37 mouse cellular contexts compared by ENCODE assay signal in genomic region chr3:16047288-16047687, GRCm38 (mm10). TPM values are rescaled to one million over a fixed set of nuclear protein-coding genes. Genes with fewer than 3 reads are reported as not detected.
A peak's percentile ranks its signal among the peaks of the same experiment; 100 is the strongest.
DNase-seq lines count a peak whose midpoint lies in the region; ATAC-seq and TF ChIP-seq lines count a peak whose summit lies in the region.
"Had no signal": no experiment of that assay in that cellular context is flagged by ENCODE, and none has a peak within 500 bp of the region (broad histone marks: within the 10 kb centered on the region; RNA-seq: fewer than 3 reads in every experiment).

No protein-coding gene starts in this region.

- H3K9me3 ChIP-seq in intestine, postnatal 0 days (ENCODE audit: control insufficient read depth), result no peaks in the 10 kb centered on the region
- H3K9me3 ChIP-seq in intestine, embryonic 15.5 days, result no peaks in the 10 kb centered on the region
- no peaks in the 10 kb centered on the region for H3K9me3 ChIP-seq in midbrain, postnatal 0 days (ENCODE audit: low read length)
- H3K9me3 ChIP-seq in midbrain, embryonic 13.5 days, result 0 out of 2 replicates have a peak, but pooled peaks cover 3% of the 10 kb centered on the region
- no peaks in the 10 kb centered on the region for H3K9me3 ChIP-seq in forebrain, embryonic 16.5 days (ENCODE audit: control insufficient read depth, low read length)
- H3K9me3 ChIP-seq: embryonic facial prominence, embryonic 15.5 days; forebrain, embryonic 13.5 days; heart, embryonic 13.5 days; limb, embryonic 10.5 days; limb, embryonic 15.5 days; liver, embryonic 13.5 days; neural tube, embryonic 13.5 days had no signal

- no peak overlapping the region for H3K27ac ChIP-seq in intestine, postnatal 0 days (ENCODE audit: low read depth, low read length)
- no peak overlapping the region for H3K27ac ChIP-seq in intestine, embryonic 15.5 days
- no peak overlapping the region for H3K27ac ChIP-seq in midbrain, postnatal 0 days (ENCODE audit: low read depth, low read length)
- no peak overlapping the region for H3K27ac ChIP-seq in midbrain, embryonic 13.5 days
- H3K27ac ChIP-seq in forebrain, embryonic 16.5 days (ENCODE audit: low read length), result no peak overlapping the region
- H3K27ac ChIP-seq: embryonic facial prominence, embryonic 10.5 days; embryonic facial prominence, embryonic 15.5 days; forebrain, embryonic 13.5 days; heart, embryonic 13.5 days; hindbrain, embryonic 10.5 days; limb, embryonic 10.5 days; limb, embryonic 15.5 days; liver, embryonic 13.5 days; neural tube, embryonic 13.5 days had no signal

- DNase-seq in midbrain, postnatal 0 days (ENCODE audit: low spot score), result peak; percentile 6
- peak; percentile 4 for DNase-seq in brain, adult 2 months (ENCODE audit: low read depth, low spot score)
- no peak for DNase-seq in left cerebral cortex, postnatal 25 days (ENCODE audit: low spot score in 2 of 2)
- DNase-seq in left cerebral cortex, postnatal 36 days (ENCODE audit: low spot score in 2 of 2), result no peak
- DNase-seq: adrenal gland, postnatal 25 days; B cell, adult 2 months; cerebellum, adult 8-10 months; cerebellum, postnatal 25 days; gastrocnemius, postnatal 25 days; heart, adult 18-20 months; heart, postnatal 14 days; kidney, adult 9 months; kidney, postnatal 25 days; liver, embryonic 13.5 days; lung, adult 18-20 months; lung, postnatal 10 days; right cerebral cortex, postnatal 14 days; thymus, postnatal 25 days had no signal

- H3K4me2 ChIP-seq in intestine, postnatal 0 days (replicated peaks; ENCODE audit: low read depth), result no peak overlapping the region
- no peak overlapping the region for H3K4me2 ChIP-seq in intestine, embryonic 15.5 days (replicated peaks)
- no peak overlapping the region for H3K4me2 ChIP-seq in midbrain, postnatal 0 days (ENCODE audit: low read depth, low read length, poor library complexity, severe bottlenecking)
- H3K4me2 ChIP-seq in midbrain, embryonic 13.5 days (replicated peaks), result no peak overlapping the region
- no peak overlapping the region for H3K4me2 ChIP-seq in forebrain, embryonic 16.5 days (ENCODE audit: low read length)
- H3K4me2 ChIP-seq: embryonic facial prominence, embryonic 15.5 days; forebrain, embryonic 13.5 days; heart, embryonic 13.5 days; limb, embryonic 15.5 days; liver, embryonic 13.5 days; neural tube, embryonic 13.5 days had no signal

- no peak overlapping the region for H3K9ac ChIP-seq in intestine, postnatal 0 days (ENCODE audit: low read depth, low read length)
- H3K9ac ChIP-seq in intestine, embryonic 15.5 days, result no peak overlapping the region
- H3K9ac ChIP-seq in midbrain, postnatal 0 days (replicated peaks; ENCODE audit: low read length, poor library complexity, severe bottlenecking), result no peak overlapping the region
- no peak overlapping the region for H3K9ac ChIP-seq in midbrain, embryonic 13.5 days (replicated peaks)
- no peak overlapping the region for H3K9ac ChIP-seq in forebrain, embryonic 16.5 days (replicated peaks; ENCODE audit: low read depth, low read length)
- H3K9ac ChIP-seq: embryonic facial prominence, embryonic 15.5 days; forebrain, embryonic 13.5 days; heart, embryonic 13.5 days; limb, embryonic 15.5 days; liver, embryonic 13.5 days; neural tube, embryonic 13.5 days had no signal

- no peaks in the 10 kb centered on the region for H3K36me3 ChIP-seq in intestine, postnatal 0 days (ENCODE audit: control insufficient read depth, insufficient read depth)
- no peaks in the 10 kb centered on the region for H3K36me3 ChIP-seq in intestine, embryonic 15.5 days
- no peaks in the 10 kb centered on the region for H3K36me3 ChIP-seq in midbrain, postnatal 0 days (ENCODE audit: insufficient read depth, low read length)
- H3K36me3 ChIP-seq in midbrain, embryonic 13.5 days, result no peaks in the 10 kb centered on the region
- H3K36me3 ChIP-seq in forebrain, embryonic 16.5 days (ENCODE audit: control insufficient read depth, insufficient read depth), result no peaks in the 10 kb centered on the region
- H3K36me3 ChIP-seq: embryonic facial prominence, embryonic 10.5 days; embryonic facial prominence, embryonic 15.5 days; heart, embryonic 13.5 days; hindbrain, embryonic 10.5 days; limb, embryonic 10.5 days; limb, embryonic 15.5 days; liver, embryonic 13.5 days; neural tube, embryonic 13.5 days had no signal

- peak; percentile 31 for TF ChIP-seq CTCF in intestine, postnatal 0 days (IDR thresholded peaks at IDR 0.05; ENCODE audit: low read depth)
- TF ChIP-seq CTCF in midbrain, postnatal 0 days (IDR thresholded peaks at IDR 0.05), result peak; percentile 61

- WGBS in intestine, postnatal 0 days, result 44% methylated on average over 4 of the region's 4 CpGs
- WGBS in intestine, embryonic 15.5 days, result 62% methylated on average over 4 of the region's 4 CpGs
- WGBS in midbrain, postnatal 0 days, result 61% methylated on average over 4 of the region's 4 CpGs
- WGBS in midbrain, embryonic 13.5 days, result 70% methylated on average over 4 of the region's 4 CpGs
- WGBS in forebrain, embryonic 16.5 days, result 66% methylated on average over 4 of the region's 4 CpGs

- no peaks in the 10 kb centered on the region for H3K4me1 ChIP-seq in intestine, postnatal 0 days (replicated peaks; ENCODE audit: control insufficient read depth, insufficient read depth, low read length)
- H3K4me1 ChIP-seq in intestine, embryonic 15.5 days (replicated peaks), result no peaks in the 10 kb centered on the region
- no peaks in the 10 kb centered on the region for H3K4me1 ChIP-seq in midbrain, postnatal 0 days (ENCODE audit: insufficient read depth, low read length)
- no peaks in the 10 kb centered on the region for H3K4me1 ChIP-seq in midbrain, embryonic 13.5 days (replicated peaks)
- H3K4me1 ChIP-seq in forebrain, embryonic 16.5 days (replicated peaks; ENCODE audit: control insufficient read depth, insufficient read depth, low read length), result no peaks in the 10 kb centered on the region
- H3K4me1 ChIP-seq: embryonic facial prominence, embryonic 10.5 days; embryonic facial prominence, embryonic 15.5 days; forebrain, embryonic 13.5 days; heart, embryonic 13.5 days; hindbrain, embryonic 10.5 days; limb, embryonic 10.5 days; limb, embryonic 15.5 days; liver, embryonic 13.5 days; neural tube, embryonic 13.5 days had no signal

- no peak overlapping the region for H3K4me3 ChIP-seq in intestine, postnatal 0 days (ENCODE audit: low read depth, low read length)
- no peak overlapping the region for H3K4me3 ChIP-seq in intestine, embryonic 15.5 days (replicated peaks)
- no peak overlapping the region for H3K4me3 ChIP-seq in midbrain, postnatal 0 days (ENCODE audit: low read depth, low read length)
- H3K4me3 ChIP-seq in midbrain, embryonic 13.5 days (replicated peaks), result no peak overlapping the region
- H3K4me3 ChIP-seq in forebrain, embryonic 16.5 days (replicated peaks; ENCODE audit: low read length), result no peak overlapping the region
- H3K4me3 ChIP-seq: embryonic facial prominence, embryonic 10.5 days; embryonic facial prominence, embryonic 15.5 days; forebrain, embryonic 13.5 days; heart, embryonic 13.5 days; hindbrain, embryonic 10.5 days; limb, embryonic 10.5 days; limb, embryonic 15.5 days; liver, embryonic 13.5 days; neural tube, embryonic 13.5 days had no signal

- no peak for ATAC-seq in intestine, postnatal 0 days
- ATAC-seq in intestine, embryonic 15.5 days, result no peak
- no peak for ATAC-seq in midbrain, postnatal 0 days (ENCODE audit: low FRiP score)
- no peak for ATAC-seq in midbrain, embryonic 13.5 days
- no peak for ATAC-seq in forebrain, embryonic 16.5 days
- ATAC-seq: forebrain, embryonic 13.5 days; hindbrain, embryonic 16.5 days; intestine, embryonic 16.5 days had no signal

- intact Hi-C loops in left cerebral cortex, postnatal 25 days (cut with DNase I), result no loop called here
- intact Hi-C loops in left cerebral cortex, postnatal 36 days (cut with DNase I), result no loop called here

- H3K27me3 ChIP-seq in intestine, postnatal 0 days (replicated peaks; ENCODE audit: control insufficient read depth, insufficient read depth, low read length), result no peaks in the 10 kb centered on the region
- H3K27me3 ChIP-seq in intestine, embryonic 15.5 days (replicated peaks), result no peaks in the 10 kb centered on the region
- no peaks in the 10 kb centered on the region for H3K27me3 ChIP-seq in midbrain, postnatal 0 days (ENCODE audit: insufficient read depth, low read length)
- no peaks in the 10 kb centered on the region for H3K27me3 ChIP-seq in midbrain, embryonic 13.5 days
- no peaks in the 10 kb centered on the region for H3K27me3 ChIP-seq in forebrain, embryonic 16.5 days (replicated peaks; ENCODE audit: control insufficient read depth, insufficient read depth, low read length)
- H3K27me3 ChIP-seq: embryonic facial prominence, embryonic 15.5 days; forebrain, embryonic 13.5 days; heart, embryonic 13.5 days; limb, embryonic 15.5 days; liver, embryonic 13.5 days; neural tube, embryonic 13.5 days had no signal

RNA-seq across cellular contexts. Expression of gene Gm5150, which starts 41.1 kb away (rescaled TPM):
- 0.78 and 0.85 TPM in 2 replicates for polyA plus RNA-seq in intestine, postnatal 0 days (2015; fragmentation: Nextera tagmentation; extraction: Ambion mirVana)
- 0.30 and 0.46 TPM in 2 replicates for polyA plus RNA-seq in intestine, embryonic 15.5 days (2015; fragmentation: Nextera tagmentation; extraction: Ambion mirVana)
- 1.2 TPM in 1 of 2 replicates, not detected in the other for total RNA-seq in midbrain, postnatal 0 days (2014; rRNA removed)
- polyA plus RNA-seq in midbrain, postnatal 0 days (2015; fragmentation: Nextera tagmentation; extraction: Ambion mirVana), result not detected in 2 replicates
- polyA plus RNA-seq in midbrain, embryonic 13.5 days (2015; fragmentation: Nextera tagmentation; extraction: Ambion mirVana), result not detected in 2 replicates
- total RNA-seq in left cerebral cortex, postnatal 25 days (2021), result not detected
- not detected for total RNA-seq in left cerebral cortex, postnatal 36 days (2021)
- polyA plus RNA-seq in forebrain, embryonic 16.5 days (2015; fragmentation: Nextera tagmentation; extraction: Ambion mirVana), result not detected in 2 replicates
- total RNA-seq: gastrocnemius, postnatal 25 days; heart, adult 18-20 months; heart, postnatal 14 days; layer of hippocampus, adult 18-20 months; layer of hippocampus, postnatal 25 days; left cerebral cortex, adult 8-10 months; MEL had no signal
- polyA plus RNA-seq: embryonic facial prominence, embryonic 10.5 days; forebrain, embryonic 13.5 days; heart, embryonic 13.5 days; hindbrain, embryonic 10.5 days; hindbrain, embryonic 16.5 days; limb, embryonic 10.5 days; limb, embryonic 15.5 days; neural tube, embryonic 13.5 days; stomach, embryonic 14.5 days had no signal

Comparison
In these comparisons a context has a peak if more than half of its experiments do, and no peak if none do; other contexts are left out.
1. DNase-seq: peak in midbrain, postnatal 0 days (single experiment) and brain, adult 2 months (single experiment); none in left cerebral cortex, postnatal 25 days (0 of 2) and left cerebral cortex, postnatal 36 days (0 of 2).